Mouse (Mus musculus) myocyte (in vitro differentiated cells): ENCODE measurements around the gene Tbx15. TPM values are rescaled to one million over a fixed set of nuclear protein-coding genes. Genes with fewer than 3 reads are reported as not detected.
"Not testable (repeated sequence)": the region's sequence is repeated elsewhere in the genome, so short reads cannot be mapped to it uniquely, and the experiment has no call there.

Experiments
- H3K27me3 ChIP-seq: one replicate; pipeline ENCODE4 v1.6.1; 2011; ENCODE audit not compliant: control insufficient read depth, insufficient read depth, insufficient read length
- H3K36me3 ChIP-seq: one replicate; pipeline ENCODE4 v1.6.1; 2011; ENCODE audit not compliant: control insufficient read depth, insufficient read depth
- H3K4me2 ChIP-seq: one replicate; pipeline ENCODE4 v1.6.1; 2011; ENCODE audit warnings: low read depth, control low read depth
- H3K4me3 ChIP-seq: one replicate; pipeline ENCODE4 v1.5.1; 2011; ENCODE audit warnings: mild to moderate bottlenecking, control low read depth, moderate library complexity
- H3K79me2 ChIP-seq: one replicate; pipeline ENCODE4 v1.6.1; 2011; ENCODE audit not compliant: control insufficient read depth, insufficient read depth
- H3ac ChIP-seq: one replicate; pipeline ENCODE4 v1.6.1; 2011; ENCODE audit not compliant: control insufficient read depth, insufficient read length
- CEBPB ChIP-seq: IDR thresholded peaks from 2 replicates; pipeline ENCODE4 v1.6.1; 2011; ENCODE audit warnings: mild to moderate bottlenecking, moderate library complexity; ENCODE audit not compliant: poor library complexity, insufficient read depth, severe bottlenecking
- E2F4 ChIP-seq: IDR thresholded peaks from one replicate; pipeline ENCODE4 v1.6.1; 2011; ENCODE audit warnings: mild to moderate bottlenecking, control low read depth, moderate library complexity; ENCODE audit not compliant: insufficient read depth
- MAX ChIP-seq: IDR thresholded peaks from one replicate; pipeline ENCODE4 v1.6.1; 2011; ENCODE audit warnings: low read depth, mild to moderate bottlenecking, control low read depth
- MYOD1 ChIP-seq, 3 experiments: IDR thresholded peaks; one replicate each; pipeline ENCODE4 v1.6.1; 2011; ENCODE audit warnings: control low read depth in 2 of 3, low read depth in 2 of 3, mild to moderate bottlenecking in 2 of 3, moderate library complexity in 1 of 3; ENCODE audit not compliant: insufficient read length in 2 of 3, control insufficient read depth in 1 of 3
- MYOG ChIP-seq, 3 experiments: IDR thresholded peaks; one replicate each; pipeline ENCODE4 v1.6.1; 2011; ENCODE audit warnings: control low read depth in 2 of 3, low read depth in 2 of 3, mild to moderate bottlenecking in 2 of 3; ENCODE audit not compliant: insufficient read length in 2 of 3, control insufficient read depth in 1 of 3, insufficient read depth in 1 of 3
- POLR2A ChIP-seq: IDR thresholded peaks from one replicate; pipeline ENCODE4 v1.6.1; 2011; ENCODE audit warnings: low read depth, mild to moderate bottlenecking, control low read depth, moderate library complexity; ENCODE audit not compliant: insufficient read length
- POLR2AphosphoS2 ChIP-seq: IDR thresholded peaks from one replicate; pipeline ENCODE4 v1.6.1; 2011; ENCODE audit warnings: low read depth, control low read depth; ENCODE audit not compliant: insufficient read length
- REST ChIP-seq: IDR thresholded peaks from one replicate; pipeline ENCODE4 v1.6.1; 2011; ENCODE audit warnings: mild to moderate bottlenecking, control low read depth, moderate library complexity; ENCODE audit not compliant: insufficient read depth, insufficient read length
- SRF ChIP-seq: IDR thresholded peaks from one replicate; pipeline ENCODE4 v1.6.1; 2011; ENCODE audit warnings: low read depth; ENCODE audit not compliant: control insufficient read depth, insufficient read length
- TCF12 ChIP-seq: IDR thresholded peaks from one replicate; pipeline ENCODE4 v1.6.1; 2011; ENCODE audit warnings: mild to moderate bottlenecking, control low read depth; ENCODE audit not compliant: poor library complexity, insufficient read depth, severe bottlenecking
- TCF3 ChIP-seq: IDR thresholded peaks from one replicate; pipeline ENCODE4 v1.6.1; 2011; ENCODE audit warnings: low read depth, control low read depth; ENCODE audit not compliant: insufficient read length
- USF1 ChIP-seq: IDR thresholded peaks from one replicate; pipeline ENCODE4 v1.6.1; 2011; ENCODE audit warnings: low read depth, mild to moderate bottlenecking, control low read depth, moderate library complexity
- polyA plus RNA-seq: library from polyadenylated mRNA; unstranded; fragments of >200 nt; fragmentation: generic; extraction: Trizol; gene quantifications from one replicate; pipeline ENCODE4 v1.2.1, GENCODE M21; 2012; ENCODE audit warnings: missing spikeins

Gene Tbx15
- polyA plus RNA-seq, 1 experiment: 24.8 TPM

DNA sequence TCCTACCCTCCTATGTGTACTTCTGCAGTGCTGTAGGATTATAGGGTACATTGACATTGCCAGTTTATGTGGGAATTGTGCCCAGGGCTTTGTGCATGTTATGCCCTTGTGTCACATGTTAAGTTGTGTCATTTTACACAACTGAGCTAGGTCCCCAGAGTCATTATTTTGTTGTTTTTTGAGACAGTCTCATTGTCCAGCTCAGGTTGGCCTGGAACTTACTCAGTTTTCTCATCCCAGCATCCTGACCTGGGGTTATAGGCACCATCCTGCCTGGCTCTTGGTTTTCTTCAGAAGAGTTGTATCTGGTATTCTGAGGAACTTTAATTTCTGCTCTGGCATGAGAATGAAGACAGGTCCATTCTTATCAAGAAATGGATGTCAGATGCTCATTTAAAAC is 51.2 kb downstream of the Tbx15 start:
- no peak for TF ChIP-seq REST
- no peak for TF ChIP-seq TCF12
- TF ChIP-seq SRF: no peak
- no peak for TF ChIP-seq MYOG (IDR thresholded peaks at IDR 0.05; ENCODE audit: control insufficient read depth in 1 of 3, insufficient read depth in 1 of 3, insufficient read length in 2 of 3, low read depth in 2 of 3)
- no peak for TF ChIP-seq TCF3
- no peak for TF ChIP-seq POLR2A
- Histone ChIP-seq H3K79me2 (peaks cover 18% of the 10 kb centered on the region), H3K4me3 (no peak overlapping the region), H3K4me2 (no peak overlapping the region), H3K27me3 (no peaks in the 10 kb centered on the region), H3ac (no peak overlapping the region), H3K36me3 (no peaks in the 10 kb centered on the region)

DNA sequence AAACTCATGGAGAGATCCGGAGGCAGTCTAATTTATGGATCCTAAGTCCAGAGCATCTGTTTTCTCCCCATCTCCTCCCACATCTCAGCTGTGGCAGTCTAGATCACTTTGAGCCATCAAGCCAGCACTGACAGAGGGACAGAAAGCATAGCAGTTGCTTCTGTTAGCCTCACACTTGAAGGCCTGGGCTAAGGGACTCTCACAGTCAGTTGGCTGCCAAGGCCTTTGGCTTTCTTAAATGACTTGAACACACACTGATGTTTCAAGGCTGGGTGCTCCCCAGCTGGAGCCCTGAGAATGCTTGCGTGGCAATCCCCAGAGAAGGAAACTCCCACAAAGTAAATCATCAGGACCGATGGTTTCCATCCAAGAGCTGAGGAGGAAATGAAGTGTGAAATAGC is 52.4 kb downstream of the Tbx15 start:
- no peak for TF ChIP-seq E2F4
- TF ChIP-seq REST: no peak
- peak; percentile 43 to 70 (median 57) for TF ChIP-seq MYOD1 (IDR thresholded peaks at IDR 0.05; ENCODE audit: control insufficient read depth in 1 of 3, insufficient read length in 2 of 3, low read depth in 2 of 3)
- TF ChIP-seq MYOG (IDR thresholded peaks at IDR 0.05; ENCODE audit: control insufficient read depth in 1 of 3, insufficient read depth in 1 of 3, insufficient read length in 2 of 3, low read depth in 2 of 3): peak in 2 of 3 experiments; percentile 39 to 61
- peak; percentile 10 for TF ChIP-seq TCF12
- no peak overlapping the region for H3K4me3 ChIP-seq
- H3K27me3 ChIP-seq: no peaks in the 10 kb centered on the region
- H3K79me2 ChIP-seq: peaks cover 16% of the 10 kb centered on the region
- no peak overlapping the region for H3K4me2 ChIP-seq
- no peaks in the 10 kb centered on the region for H3K36me3 ChIP-seq
- no peak overlapping the region for H3ac ChIP-seq

DNA sequence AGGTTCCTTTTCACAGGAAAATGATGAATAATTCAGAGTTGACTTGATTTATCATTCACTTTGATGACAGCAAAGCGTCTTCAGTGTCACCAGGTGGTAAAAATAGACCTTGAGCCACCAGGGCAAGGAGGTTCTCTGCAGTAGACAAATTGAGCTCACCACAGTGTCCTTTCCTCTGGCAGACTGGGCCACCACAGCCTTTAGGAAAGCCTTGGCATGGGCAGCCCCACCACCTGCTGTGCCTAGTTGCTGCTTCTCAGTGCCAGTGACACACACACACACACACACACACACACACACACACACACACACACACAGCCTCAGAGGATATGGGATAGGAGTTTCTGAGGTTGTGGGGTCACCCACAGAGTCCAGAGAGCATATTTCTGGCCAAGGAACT is 54.0 kb downstream of the Tbx15 start:
- not testable (repeated sequence) for H3K36me3 ChIP-seq, H3K4me2 ChIP-seq, H3K4me3 ChIP-seq, H3K27me3 ChIP-seq, H3ac ChIP-seq
- TF ChIP-seq MYOD1 (IDR thresholded peaks at IDR 0.05; ENCODE audit: control insufficient read depth in 1 of 3, insufficient read length in 2 of 3, low read depth in 2 of 3) (peak in 1 of 3 experiments; percentile 23), MYOG (IDR thresholded peaks at IDR 0.05; ENCODE audit: control insufficient read depth in 1 of 3, insufficient read depth in 1 of 3, insufficient read length in 2 of 3, low read depth in 2 of 3) (peak in 1 of 3 experiments; percentile 41)
- peaks cover 16% of the 10 kb centered on the region for H3K79me2 ChIP-seq

DNA sequence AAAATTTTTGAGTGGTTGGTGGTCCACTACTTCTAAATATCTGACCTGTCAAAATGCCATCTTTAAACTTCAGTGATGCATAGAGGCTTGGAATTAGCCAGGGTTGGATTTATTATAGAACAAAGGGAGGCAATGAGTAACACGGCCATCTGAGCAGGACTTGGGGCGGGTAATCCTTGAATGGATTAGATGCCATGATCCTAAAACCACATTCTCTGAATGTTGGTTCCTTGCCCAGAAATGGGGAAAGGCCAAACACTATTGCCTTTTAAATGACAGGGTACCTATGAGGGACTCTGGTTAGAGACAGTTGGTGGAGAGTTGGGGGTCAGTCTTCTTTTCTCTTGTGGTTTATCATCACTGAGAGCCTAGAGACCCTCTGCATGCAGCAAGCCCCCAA is 55.1 kb downstream of the Tbx15 start:
- TF ChIP-seq SRF (no peak), POLR2AphosphoS2 (no peak)
- Histone ChIP-seq H3K36me3 (no peaks in the 10 kb centered on the region), H3K4me2 (peak overlapping the region; percentile 39), H3K27me3 (no peaks in the 10 kb centered on the region), H3ac (no peak overlapping the region), H3K79me2 (peaks cover 23% of the 10 kb centered on the region), H3K4me3 (no peak overlapping the region)

DNA sequence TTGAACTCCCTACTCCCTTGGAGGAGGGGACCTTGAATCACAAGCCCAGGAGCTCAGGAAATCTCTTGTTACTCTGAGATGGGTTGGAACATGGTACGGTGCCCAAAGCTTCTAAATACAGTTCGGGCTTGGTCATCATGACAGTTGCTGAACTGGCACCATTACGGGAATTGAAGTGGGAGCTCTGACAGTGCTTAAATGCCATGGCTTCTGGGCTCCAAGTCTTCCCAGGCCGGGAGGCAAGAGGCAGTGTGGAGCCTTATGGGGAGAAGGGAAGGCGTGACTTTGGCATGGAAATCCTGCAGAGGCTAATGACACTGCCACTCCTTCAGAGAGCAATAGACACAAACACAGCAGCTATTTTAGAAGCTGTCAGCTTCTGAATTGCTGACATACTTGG is 56.0 kb downstream of the Tbx15 start:
- no peaks in the 10 kb centered on the region for H3K27me3 ChIP-seq
- no peak for TF ChIP-seq MYOG (IDR thresholded peaks at IDR 0.05; ENCODE audit: control insufficient read depth in 1 of 3, insufficient read depth in 1 of 3, insufficient read length in 2 of 3, low read depth in 2 of 3)
- no peak for TF ChIP-seq MYOD1 (IDR thresholded peaks at IDR 0.05; ENCODE audit: control insufficient read depth in 1 of 3, insufficient read length in 2 of 3, low read depth in 2 of 3)
- TF ChIP-seq E2F4: no peak
- TF ChIP-seq REST: no peak
- TF ChIP-seq MAX: no peak
- no peak for TF ChIP-seq POLR2AphosphoS2
- no peak for TF ChIP-seq TCF3
- TF ChIP-seq POLR2A: no peak
- TF ChIP-seq SRF: no peak
- TF ChIP-seq USF1: no peak
- peaks cover 22% of the 10 kb centered on the region for H3K79me2 ChIP-seq
- no peak overlapping the region for H3ac ChIP-seq
- H3K4me2 ChIP-seq: no peak overlapping the region
- no peaks in the 10 kb centered on the region for H3K36me3 ChIP-seq
- H3K4me3 ChIP-seq: no peak overlapping the region

DNA sequence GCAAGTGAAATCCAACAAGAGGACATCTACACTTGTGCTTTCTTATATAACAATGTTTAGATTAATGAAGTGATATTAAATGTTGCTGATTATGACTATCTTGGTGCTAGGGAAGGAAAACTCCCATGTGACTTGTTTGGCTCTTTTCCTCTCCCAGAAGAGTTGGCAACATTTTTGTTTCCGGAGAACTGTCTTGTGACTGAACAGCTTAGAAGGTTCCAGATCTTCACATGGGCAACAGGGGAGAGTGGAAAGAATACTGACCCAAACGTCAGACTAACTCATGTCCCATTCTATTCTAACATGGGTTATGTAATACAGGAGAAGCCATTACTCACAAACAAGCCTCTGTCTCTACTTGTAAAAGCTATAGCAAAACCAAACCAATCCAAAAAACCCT is 60.7 kb downstream of the Tbx15 start:
- no peak overlapping the region for H3K4me2 ChIP-seq
- no peak for TF ChIP-seq MAX
- no peak for TF ChIP-seq CEBPB
- TF ChIP-seq POLR2AphosphoS2: no peak
- no peak for TF ChIP-seq MYOG (IDR thresholded peaks at IDR 0.05; ENCODE audit: control insufficient read depth in 1 of 3, insufficient read depth in 1 of 3, insufficient read length in 2 of 3, low read depth in 2 of 3)
- no peak for TF ChIP-seq E2F4
- no peak for TF ChIP-seq TCF12
- TF ChIP-seq USF1: no peak
- no peak overlapping the region for H3K4me3 ChIP-seq
- no peaks in the 10 kb centered on the region for H3K36me3 ChIP-seq
- H3ac ChIP-seq: no peak overlapping the region
- H3K79me2 ChIP-seq: peaks cover 33% of the 10 kb centered on the region
- no peaks in the 10 kb centered on the region for H3K27me3 ChIP-seq
